Mouse (Mus musculus) heart, embryonic 14.5 days (tissue): ENCODE measurements around the gene Tbc1d10b. TPM values are rescaled to one million over a fixed set of nuclear protein-coding genes. Genes with fewer than 3 reads are reported as not detected.

Experiments used
- ATAC-seq: fragments of 200-750 bp; cut with Nextera tagmentation; 2 replicates; pipeline ENCODE4 v1.8.0; 2017; ENCODE audit warnings: low read depth, moderate TSS enrichment; ENCODE audit not compliant: insufficient number of reproducible peaks, insufficient read depth, low FRiP score
- H3K27ac ChIP-seq, 2 experiments: fragments of 200-500 bp in 1 of 2; fragments of 300-500 bp in 1 of 2; sonication (generic) in 1 of 2; replicated peaks in 1 of 2; 2 replicates each; pipeline ENCODE4 v1.5.1; 2012 to 2014; ENCODE audit warnings: low read depth in 2 of 2, low read length in 2 of 2, control low read depth in 1 of 2, mild to moderate bottlenecking in 1 of 2, mixed read lengths in 1 of 2; ENCODE audit not compliant: control insufficient read depth in 1 of 2, insufficient read depth in 1 of 2
- H3K27me3 ChIP-seq: fragments of 300-500 bp; sonication (generic); 2 replicates; pipeline ENCODE4 v1.6.1; 2014; ENCODE audit warnings: mild to moderate bottlenecking, low read length, control low read depth; ENCODE audit not compliant: control insufficient read depth, insufficient read depth
- H3K36me3 ChIP-seq: fragments of 300-500 bp; sonication (generic); 2 replicates; pipeline ENCODE4 v1.6.1; 2014; ENCODE audit warnings: mild to moderate bottlenecking, control low read depth, low read length, mixed read lengths; ENCODE audit not compliant: control insufficient read depth, insufficient read depth
- H3K4me1 ChIP-seq, 2 experiments: fragments of 200-500 bp in 1 of 2; fragments of 300-500 bp in 1 of 2; sonication (generic) in 1 of 2; 2 replicates each; pipeline ENCODE4 v1.6.1; 2012 to 2014; ENCODE audit warnings: low read length in 2 of 2, control low read depth in 1 of 2, mixed read lengths in 1 of 2; ENCODE audit not compliant: control insufficient read depth in 2 of 2, insufficient read depth in 2 of 2
- H3K4me2 ChIP-seq: fragments of 300-500 bp; sonication (generic); 2 replicates; pipeline ENCODE4 v1.6.1; 2014; ENCODE audit warnings: mild to moderate bottlenecking, low read length
- H3K4me3 ChIP-seq, 2 experiments: fragments of 200-500 bp in 1 of 2; fragments of 300-500 bp in 1 of 2; sonication (generic) in 1 of 2; 2 replicates each; pipeline ENCODE4 v1.5.1; 2012 to 2014; ENCODE audit warnings: low read length in 2 of 2, mild to moderate bottlenecking in 2 of 2, control low read depth in 1 of 2, low read depth in 1 of 2, moderate library complexity in 1 of 2; ENCODE audit not compliant: control insufficient read depth in 1 of 2, insufficient read depth in 1 of 2
- H3K9ac ChIP-seq: fragments of 300-500 bp; sonication (generic); 2 replicates; pipeline ENCODE4 v1.6.1; 2014; ENCODE audit warnings: mild to moderate bottlenecking, low read length
- H3K9me3 ChIP-seq: fragments of 300-500 bp; sonication (generic); 2 replicates; pipeline ENCODE4 v1.6.1; 2016; ENCODE audit warnings: low read length, control low read depth; ENCODE audit not compliant: control insufficient read depth
- WGBS: fragments of 180-500 bp; shearing (Covaris S2); extraction: QIAGEN DNeasy Blood & Tissue Kit; methylation state at CpG from one replicate; pipeline ENCODE4 v1.1.7; 2014; 5-methylcytosine and 5-hydroxymethylcytosine counted together
- polyA plus RNA-seq: library from polyadenylated mRNA; unstranded; fragments of >200 nt; fragmentation: Nextera tagmentation; extraction: Ambion mirVana; gene quantifications from 2 replicates; pipeline ENCODE4 v1.2.1, GENCODE M21; 2014

Tbc1d10b gene
- polyA plus RNA-seq, 1 experiment from 2014 or later = 20.2 TPM

DNA sequence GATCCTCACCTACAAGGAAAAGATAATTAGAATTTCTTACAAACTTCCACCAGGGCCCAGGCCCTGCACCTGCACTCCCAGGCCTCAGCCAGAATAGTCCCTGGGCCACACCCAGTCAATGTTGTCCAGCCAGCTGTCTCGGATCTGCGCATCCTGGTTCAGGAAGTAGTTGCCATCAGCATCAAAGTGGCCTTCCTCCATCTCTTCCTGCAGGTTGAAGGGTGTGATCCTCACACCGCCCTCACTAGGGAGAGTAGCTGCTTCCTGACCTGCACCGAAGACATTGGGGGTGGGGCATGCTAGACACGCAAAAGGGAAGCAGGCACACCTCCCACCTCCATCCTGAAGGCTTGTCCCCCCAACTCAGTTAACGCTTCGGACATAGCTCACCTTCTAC is 13.6 kb downstream of the Tbc1d10b start:
- Histone ChIP-seq H3K4me3 (peak overlapping the region; percentile 81 to 99), H3K4me2 (peak overlapping the region; percentile 92), H3K36me3 (peaks cover 69% of the 10 kb centered on the region), H3K4me1 (peaks cover 16 to 19% of the 10 kb centered on the region in 2 experiments), H3K27me3 (no peaks in the 10 kb centered on the region), H3K9ac (peak overlapping the region; percentile 86), H3K27ac (peak overlapping the region; percentile 39 to 90; a peak in 2 of 4 replicates), H3K9me3 (no peaks in the 10 kb centered on the region)
- 68% methylated on average over 7 of the region's 7 CpGs for WGBS
- no peak for ATAC-seq

DNA sequence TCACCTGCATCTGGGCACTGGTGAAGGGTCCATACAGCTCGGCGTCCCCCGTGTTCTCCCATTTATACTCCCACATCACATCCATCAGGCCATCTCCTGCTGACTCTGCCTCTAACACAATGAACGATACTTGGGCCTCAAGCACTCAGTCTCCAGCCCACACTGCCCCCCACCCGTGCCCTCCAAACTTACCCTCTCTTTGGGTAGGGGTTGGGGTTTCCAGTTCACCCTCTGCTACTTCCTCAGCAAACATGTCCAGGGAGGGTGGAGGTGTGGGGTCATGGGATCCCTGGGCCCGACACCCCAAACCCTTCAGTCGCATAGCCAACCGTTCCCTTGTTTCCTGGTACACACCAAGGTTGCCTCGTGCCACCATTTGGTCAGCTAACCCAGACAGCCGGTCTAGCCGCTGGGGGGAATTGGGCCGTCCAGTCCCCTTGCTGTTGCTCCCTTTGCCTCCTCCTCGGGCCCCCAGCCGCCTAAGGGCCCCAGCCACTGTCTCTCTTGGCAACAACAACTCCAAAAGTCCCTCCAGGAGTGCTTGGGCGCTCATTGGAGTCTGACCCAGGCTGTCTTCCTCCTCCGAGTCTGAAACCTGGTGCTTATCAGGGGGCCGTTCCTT is 14.1 kb downstream of the Tbc1d10b start:
- Histone ChIP-seq H3K36me3 (peaks cover 64% of the 10 kb centered on the region), H3K27me3 (no peaks in the 10 kb centered on the region), H3K4me2 (peak overlapping the region; percentile 92; the same call in 1 of the 2 replicates), H3K4me3 (peak overlapping the region in 1 of 2 experiments; percentile 81; a peak in 1 of 4 replicates), H3K9ac (no peak overlapping the region; the same call in 1 of the 2 replicates), H3K4me1 (peaks cover 16 to 19% of the 10 kb centered on the region in 2 experiments), H3K9me3 (no peaks in the 10 kb centered on the region), H3K27ac (no peak overlapping the region)
- WGBS = 90% methylated on average over 17 of the region's 17 CpGs
- no peak for ATAC-seq

DNA sequence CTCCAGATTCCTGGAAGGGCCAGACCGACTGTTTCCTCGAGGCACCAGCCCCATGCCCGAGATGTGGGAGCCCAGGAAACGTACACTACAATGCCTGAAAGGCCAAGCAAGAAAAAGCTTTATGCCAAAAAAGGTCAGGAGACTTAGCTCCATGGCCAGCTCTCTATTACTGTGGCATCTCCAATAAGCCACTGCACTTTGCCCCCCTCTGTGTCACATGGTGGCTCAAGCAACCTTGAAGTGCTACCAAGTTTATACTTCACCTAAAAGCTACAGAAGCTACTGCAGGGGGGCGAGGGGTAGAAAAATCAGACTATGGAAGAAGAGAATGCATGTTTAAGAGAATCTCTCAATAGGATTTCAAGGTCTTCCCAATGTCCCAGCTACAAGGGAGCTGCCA is 15.3 kb downstream of the Tbc1d10b start:
- no peak overlapping the region for H3K4me3 ChIP-seq
- no peak for ATAC-seq
- 93% methylated on average over 5 of the region's 5 CpGs for WGBS
- no peak overlapping the region for H3K27ac ChIP-seq
- H3K9ac ChIP-seq = no peak overlapping the region
- H3K4me2 ChIP-seq = no peak overlapping the region
- no peaks in the 10 kb centered on the region for H3K9me3 ChIP-seq
- peaks cover 16 to 19% of the 10 kb centered on the region in 2 experiments for H3K4me1 ChIP-seq
- H3K27me3 ChIP-seq = no peaks in the 10 kb centered on the region
- H3K36me3 ChIP-seq = peaks cover 52% of the 10 kb centered on the region

DNA sequence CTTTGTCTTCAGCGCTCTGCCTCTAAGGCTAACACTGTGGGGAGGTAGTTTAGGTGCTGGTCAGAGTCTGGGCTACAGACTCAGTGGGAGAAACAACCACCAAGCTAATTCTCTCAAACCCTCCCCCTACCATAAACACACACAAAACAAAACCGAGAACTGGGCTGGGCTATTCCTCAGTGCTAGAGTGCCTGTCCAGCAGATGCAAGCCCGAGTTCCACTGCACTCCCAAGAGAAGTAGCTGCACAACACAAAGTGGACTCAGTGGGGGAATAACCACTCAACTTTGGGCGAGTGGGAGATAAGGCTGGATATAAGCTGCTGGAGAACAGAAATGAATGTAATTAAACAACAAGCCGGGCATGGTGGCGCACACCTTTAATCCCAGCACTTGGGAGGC is 17.6 kb downstream of the Tbc1d10b start:
- Histone ChIP-seq H3K4me3 (no peak overlapping the region), H3K9me3 (no peaks in the 10 kb centered on the region), H3K27ac (no peak overlapping the region), H3K36me3 (peaks cover 40% of the 10 kb centered on the region), H3K4me2 (no peak overlapping the region), H3K27me3 (no peaks in the 10 kb centered on the region), H3K4me1 (peaks cover 8 to 13% of the 10 kb centered on the region in 2 experiments), H3K9ac (no peak overlapping the region)
- no peak for ATAC-seq
- 81% methylated on average over 6 of the region's 6 CpGs for WGBS

DNA sequence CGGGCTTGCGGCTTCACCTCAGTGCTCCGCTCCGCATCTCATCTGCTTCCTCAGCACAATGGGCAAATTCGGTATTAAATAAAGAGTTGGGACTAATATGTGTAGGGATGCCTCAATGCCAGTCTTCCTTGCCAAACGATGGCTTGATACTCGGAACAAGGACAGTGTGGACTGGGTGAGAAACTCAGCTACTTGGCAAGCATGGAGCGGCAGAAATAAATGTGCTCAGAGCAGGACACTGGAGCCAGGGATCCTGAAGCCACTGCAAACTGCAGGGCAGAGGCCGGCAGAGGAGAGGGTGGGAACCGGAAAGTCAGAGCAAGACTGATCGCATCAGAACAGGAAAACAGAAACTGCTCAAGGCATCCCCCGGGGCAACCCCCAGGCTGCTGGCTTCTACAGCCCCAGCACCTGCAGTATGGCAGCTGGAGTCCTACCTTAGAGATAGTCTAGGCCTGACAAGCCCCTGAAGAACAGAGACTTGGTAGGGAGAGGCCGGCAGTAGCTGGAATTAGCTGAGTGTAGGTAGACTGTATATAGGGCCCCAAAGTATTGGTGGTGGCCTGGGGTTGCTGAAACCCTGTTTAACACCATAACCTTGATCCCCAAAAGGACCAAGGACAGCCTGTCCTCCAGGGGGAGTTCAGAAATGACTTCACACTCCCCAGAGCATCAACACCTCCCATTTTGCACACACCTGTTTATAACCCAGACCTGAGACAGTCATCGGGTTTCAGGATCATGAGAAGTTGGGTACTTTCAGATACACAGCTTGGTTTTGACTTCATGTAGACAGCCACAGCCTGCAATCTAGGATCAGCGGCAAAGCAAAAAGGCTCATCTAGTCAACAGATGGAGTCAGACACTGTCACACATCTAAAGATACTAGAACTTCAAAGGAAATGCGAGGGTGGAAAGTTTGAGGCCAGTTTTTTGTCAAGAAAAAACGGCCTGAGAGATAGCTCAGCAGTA is 19.7 kb downstream of the Tbc1d10b start:
- Histone ChIP-seq H3K9ac (no peak overlapping the region), H3K4me3 (no peak overlapping the region), H3K9me3 (no peaks in the 10 kb centered on the region), H3K27ac (no peak overlapping the region; a peak in 1 of 4 replicates), H3K4me1 (no peaks in the 10 kb centered on the region), H3K4me2 (no peak overlapping the region), H3K36me3 (peaks cover 26% of the 10 kb centered on the region), H3K27me3 (no peaks in the 10 kb centered on the region)
- 0 out of 2 replicates have a peak, but pooled peaks have one; percentile 29 for ATAC-seq
- WGBS = 71% methylated on average over 17 of the region's 17 CpGs

DNA sequence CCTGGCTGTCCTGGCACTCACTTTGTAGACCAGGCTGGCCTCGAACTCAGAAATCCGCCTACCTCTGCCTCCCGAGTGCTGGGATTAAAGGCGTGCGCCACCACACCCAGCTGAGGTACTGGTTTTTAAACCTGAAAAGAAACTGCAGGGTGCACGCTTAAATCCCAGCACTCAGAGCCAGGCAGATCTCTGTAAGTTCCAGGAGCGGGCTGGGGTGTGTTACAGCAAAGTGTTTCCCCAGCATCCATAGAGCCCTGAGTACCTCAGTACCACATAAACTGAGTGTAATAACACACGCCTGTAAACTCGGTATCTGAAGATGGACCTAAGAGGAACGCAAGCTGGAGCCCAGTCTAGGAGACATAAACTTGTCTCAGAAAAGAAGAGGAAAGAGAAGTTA is 20.9 kb downstream of the Tbc1d10b start:
- Histone ChIP-seq H3K4me1 (no peaks in the 10 kb centered on the region), H3K36me3 (peaks cover 14% of the 10 kb centered on the region), H3K4me2 (no peak overlapping the region), H3K9me3 (no peaks in the 10 kb centered on the region), H3K27me3 (no peaks in the 10 kb centered on the region), H3K9ac (no peak overlapping the region), H3K27ac (no peak overlapping the region), H3K4me3 (no peak overlapping the region)
- ATAC-seq = no peak
- 65% methylated on average over 10 of the region's 10 CpGs for WGBS

DNA sequence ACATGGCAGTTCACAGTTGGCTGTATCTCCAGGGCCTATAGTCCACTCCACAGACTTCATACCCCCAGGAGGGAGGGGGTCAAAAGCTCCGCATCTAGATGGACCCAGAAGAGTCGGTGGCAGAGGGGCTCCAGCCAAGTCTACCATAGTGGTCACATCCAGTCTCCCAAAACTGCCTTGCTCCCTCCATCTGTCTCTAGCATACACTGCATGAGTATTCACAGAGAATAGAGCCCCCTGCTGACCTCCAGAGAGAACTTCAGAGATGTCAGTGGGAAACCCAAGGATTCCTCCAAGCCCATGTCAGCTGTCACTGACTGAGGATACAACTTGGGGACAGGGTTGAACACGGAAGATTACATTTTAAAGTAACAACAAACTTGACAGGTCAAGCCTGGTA is 22.7 kb downstream of the Tbc1d10b start:
- Histone ChIP-seq H3K27ac (no peak overlapping the region), H3K4me1 (no peaks in the 10 kb centered on the region), H3K4me2 (no peak overlapping the region), H3K9ac (no peak overlapping the region), H3K27me3 (no peaks in the 10 kb centered on the region), H3K9me3 (no peaks in the 10 kb centered on the region), H3K4me3 (no peak overlapping the region), H3K36me3 (no peaks in the 10 kb centered on the region)
- ATAC-seq = no peak
- WGBS = 56% methylated on average over 3 of the region's 3 CpGs
